Mouse (Mus musculus): ENCODE measurements around the gene Rhno1. TPM values are rescaled to one million over a fixed set of nuclear protein-coding genes. Genes with fewer than 3 reads are reported as not detected.

Rhno1 gene
- polyA plus RNA-seq, 1 experiment from 2014 or later: 192 TPM

- H3K9me3 ChIP-seq: no peaks in the 10 kb centered on the region
- peaks cover 51% of the 10 kb centered on the region for H3K36me3 ChIP-seq (replicated peaks)
- H3K4me1 ChIP-seq: peaks cover 33% of the 10 kb centered on the region
- H3K4me3 ChIP-seq: peak overlapping the region; percentile 87
- no peak for DNase-seq (ENCODE audit: extremely low spot score, low spot score)
- no peaks in the 10 kb centered on the region for H3K27me3 ChIP-seq (ENCODE audit: poor library complexity, severe bottlenecking)
- H3K27ac ChIP-seq: peak overlapping the region; percentile 92
- WGBS: under 1% methylated on average over 28 of the region's 28 CpGs
These were observed 7.5 kb downstream of the Rhno1 start for GRCm38 (mm10) chr6:128355201-128355681.

- peaks cover 57% of the 10 kb centered on the region for H3K36me3 ChIP-seq (replicated peaks)
- no peak overlapping the region for H3K27ac ChIP-seq
- peak overlapping the region; percentile 87; the same call in 1 of the 2 replicates for H3K4me3 ChIP-seq
- DNase-seq (ENCODE audit: extremely low spot score, low spot score): no peak
- peaks cover 28% of the 10 kb centered on the region for H3K4me1 ChIP-seq
- no peaks in the 10 kb centered on the region for H3K27me3 ChIP-seq (ENCODE audit: poor library complexity, severe bottlenecking)
- WGBS: 56% methylated on average over 3 of the region's 3 CpGs
- H3K9me3 ChIP-seq: no peaks in the 10 kb centered on the region
These were observed 8.6 kb downstream of the Rhno1 start for GRCm38 (mm10) chr6:128354140-128354539.

- H3K4me1 ChIP-seq: peaks cover 14% of the 10 kb centered on the region
- no peaks in the 10 kb centered on the region for H3K27me3 ChIP-seq (ENCODE audit: poor library complexity, severe bottlenecking)
- no peak for DNase-seq (ENCODE audit: extremely low spot score, low spot score)
- no peak overlapping the region for H3K4me3 ChIP-seq
- 63% methylated on average over 7 of the region's 7 CpGs for WGBS
- H3K27ac ChIP-seq: peak overlapping the region; percentile 51; the same call in 1 of the 2 replicates
- H3K9me3 ChIP-seq: no peaks in the 10 kb centered on the region
- peaks cover 40% of the 10 kb centered on the region for H3K36me3 ChIP-seq (replicated peaks)
These were observed 13.0 kb downstream of the Rhno1 start for GRCm38 (mm10) chr6:128349711-128350110.

GRCm38 (mm10) chr6:128346782-128347181 lies 15.9 kb downstream of the Rhno1 start:
- H3K36me3 ChIP-seq (replicated peaks): peaks cover 51% of the 10 kb centered on the region
- H3K4me1 ChIP-seq: 0 out of 2 replicates have a peak, but pooled peaks cover 2% of the 10 kb centered on the region
- no peaks in the 10 kb centered on the region for H3K27me3 ChIP-seq (ENCODE audit: poor library complexity, severe bottlenecking)
- H3K9me3 ChIP-seq: no peaks in the 10 kb centered on the region
- DNase-seq (ENCODE audit: extremely low spot score, low spot score): no peak
- no peak overlapping the region for H3K4me3 ChIP-seq
- 91% methylated on average over 6 of the region's 6 CpGs for WGBS
- H3K27ac ChIP-seq: no peak overlapping the region

- peaks cover 47% of the 10 kb centered on the region for H3K36me3 ChIP-seq (replicated peaks)
- no peaks in the 10 kb centered on the region for H3K9me3 ChIP-seq
- H3K4me3 ChIP-seq: no peak overlapping the region
- 0 out of 2 replicates have a peak, but pooled peaks cover 2% of the 10 kb centered on the region for H3K4me1 ChIP-seq
- H3K27me3 ChIP-seq (ENCODE audit: poor library complexity, severe bottlenecking): no peaks in the 10 kb centered on the region
- H3K27ac ChIP-seq: no peak overlapping the region
- WGBS: 94% methylated on average over 10 of the region's 10 CpGs
- no peak for DNase-seq (ENCODE audit: extremely low spot score, low spot score)
These were observed 17.1 kb downstream of the Rhno1 start for GRCm38 (mm10) chr6:128345623-128346022.

- H3K27me3 ChIP-seq (ENCODE audit: poor library complexity, severe bottlenecking): no peaks in the 10 kb centered on the region
- no peak overlapping the region for H3K27ac ChIP-seq
- no peaks in the 10 kb centered on the region for H3K9me3 ChIP-seq
- H3K4me3 ChIP-seq: no peak overlapping the region
- H3K36me3 ChIP-seq (replicated peaks): peaks cover 32% of the 10 kb centered on the region
- 93% methylated on average over 11 of the region's 11 CpGs for WGBS
- H3K4me1 ChIP-seq: peaks cover 26% of the 10 kb centered on the region
- DNase-seq (ENCODE audit: extremely low spot score, low spot score): no peak
These were observed 20.6 kb downstream of the Rhno1 start for GRCm38 (mm10) chr6:128341956-128342723.

GRCm38 (mm10) chr6:128338876-128339275 lies 23.8 kb downstream of the Rhno1 start:
- Histone ChIP-seq H3K36me3 (replicated peaks) (peaks cover 46% of the 10 kb centered on the region), H3K4me1 (peaks cover 36% of the 10 kb centered on the region), H3K4me3 (no peak overlapping the region), H3K27me3 (ENCODE audit: poor library complexity, severe bottlenecking) (no peaks in the 10 kb centered on the region), H3K9me3 (no peaks in the 10 kb centered on the region), H3K27ac (0 out of 2 replicates have a peak overlapping the region, but pooled peaks have one; percentile 35)
- WGBS: 63% methylated on average over 5 of the region's 5 CpGs
- DNase-seq (ENCODE audit: extremely low spot score, low spot score): no peak

GRCm38 (mm10) chr6:128337467-128337866 lies 25.2 kb downstream of the Rhno1 start:
- no peaks in the 10 kb centered on the region for H3K27me3 ChIP-seq (ENCODE audit: poor library complexity, severe bottlenecking)
- 82% methylated on average over 7 of the region's 7 CpGs for WGBS
- H3K27ac ChIP-seq: no peak overlapping the region
- DNase-seq (ENCODE audit: extremely low spot score, low spot score): no peak
- peaks cover 47% of the 10 kb centered on the region for H3K36me3 ChIP-seq (replicated peaks)
- H3K4me1 ChIP-seq: peaks cover 36% of the 10 kb centered on the region
- no peaks in the 10 kb centered on the region for H3K9me3 ChIP-seq
- no peak overlapping the region for H3K4me3 ChIP-seq

- H3K4me3 ChIP-seq: no peak overlapping the region
- peaks cover 60% of the 10 kb centered on the region for H3K36me3 ChIP-seq (replicated peaks)
- peak overlapping the region; percentile 58 for H3K27ac ChIP-seq
- DNase-seq (ENCODE audit: extremely low spot score, low spot score): peak; percentile 60
- peaks cover 32% of the 10 kb centered on the region for H3K4me1 ChIP-seq
- WGBS: 25% methylated on average over 12 of the region's 12 CpGs
- peaks cover 15% of the 10 kb centered on the region for H3K9me3 ChIP-seq
- H3K27me3 ChIP-seq (ENCODE audit: poor library complexity, severe bottlenecking): no peaks in the 10 kb centered on the region
These were observed 28.1 kb downstream of the Rhno1 start for GRCm38 (mm10) chr6:128334397-128335124.

GRCm38 (mm10) chr6:128318317-128318716 lies 44.4 kb downstream of the Rhno1 start:
- H3K9me3 ChIP-seq: no peaks in the 10 kb centered on the region
- no peaks in the 10 kb centered on the region for H3K27me3 ChIP-seq (ENCODE audit: poor library complexity, severe bottlenecking)
- peaks cover 28% of the 10 kb centered on the region for H3K36me3 ChIP-seq (replicated peaks)
- 31% methylated on average over 4 of the region's 4 CpGs for WGBS
- H3K27ac ChIP-seq: no peak overlapping the region
- DNase-seq (ENCODE audit: extremely low spot score, low spot score): peak; percentile 47
- no peaks in the 10 kb centered on the region for H3K4me1 ChIP-seq
- H3K4me3 ChIP-seq: no peak overlapping the region

- Histone ChIP-seq H3K36me3 (replicated peaks) (peaks cover under 1% of the 10 kb centered on the region), H3K4me1 (no peaks in the 10 kb centered on the region), H3K27ac (no peak overlapping the region), H3K4me3 (no peak overlapping the region), H3K27me3 (ENCODE audit: poor library complexity, severe bottlenecking) (no peaks in the 10 kb centered on the region), H3K9me3 (no peaks in the 10 kb centered on the region)
- DNase-seq (ENCODE audit: extremely low spot score, low spot score): no peak
- 86% methylated on average over 8 of the region's 8 CpGs for WGBS
These were observed 47.1 kb downstream of the Rhno1 start for GRCm38 (mm10) chr6:128315597-128315996.

GRCm38 (mm10) chr6:128314796-128315195 lies 47.9 kb downstream of the Rhno1 start:
- no peaks in the 10 kb centered on the region for H3K9me3 ChIP-seq

GRCm38 (mm10) chr6:128308311-128308710 lies 54.4 kb downstream of the Rhno1 start:
- H3K9me3 ChIP-seq: no peaks in the 10 kb centered on the region
- DNase-seq (ENCODE audit: extremely low spot score, low spot score): peak; percentile 80
- H3K27ac ChIP-seq: no peak overlapping the region
- WGBS: 27% methylated on average over 4 of the region's 4 CpGs
- no peak overlapping the region for H3K4me3 ChIP-seq
- H3K36me3 ChIP-seq (replicated peaks): no peaks in the 10 kb centered on the region
- no peaks in the 10 kb centered on the region for H3K4me1 ChIP-seq
- H3K27me3 ChIP-seq (ENCODE audit: poor library complexity, severe bottlenecking): no peaks in the 10 kb centered on the region

More at GRCm38 (mm10) chr6:128314796-128315195, 47.9 kb downstream of the Rhno1 start:
- WGBS: 89% methylated on average over 6 of the region's 6 CpGs
- Histone ChIP-seq H3K36me3 (replicated peaks) (no peaks in the 10 kb centered on the region), H3K27me3 (ENCODE audit: poor library complexity, severe bottlenecking) (no peaks in the 10 kb centered on the region), H3K4me3 (no peak overlapping the region), H3K4me1 (no peaks in the 10 kb centered on the region), H3K27ac (no peak overlapping the region)
- no peak for DNase-seq (ENCODE audit: extremely low spot score, low spot score)
